Mouse (Mus musculus) embryonic fibroblast, embryonic 13.5 days (primary cell): Measurements from ENCODE around the gene Odf2.

ENCODE experiments used
- CTCF ChIP-seq: IDR thresholded peaks from 2 replicates; pipeline ENCODE4 v1.5.1; 2011; ENCODE audit warnings: mild to moderate bottlenecking, control low read depth, low read length, moderate library complexity, borderline replicate concordance; ENCODE audit not compliant: insufficient read depth
- POLR2A ChIP-seq: IDR thresholded peaks from 2 replicates; pipeline ENCODE4 v1.6.1; 2011; ENCODE audit warnings: low read depth, mild to moderate bottlenecking, control low read depth, low read length, moderate library complexity

- TF ChIP-seq POLR2A, result no peak
- no peak for TF ChIP-seq CTCF
These were observed 78.7 kb downstream of the Odf2 start for GRCm38 (mm10) chr2:29967768-29968167.
